Mouse (Mus musculus) liver, adult 2 months (tissue): ENCODE measurements at regions not wholly inside any gene's neighbourhood (a gene's known extent, or its start where the extent isn't known, plus 50 kb on each side); places are given as distances from the start of the nearest gene placed in this dataset.
A peak's percentile ranks its signal among the peaks of the same experiment; 100 is the strongest.
"Not testable (repeated sequence)": the region's sequence is repeated elsewhere in the genome, so short reads cannot be mapped to it uniquely, and the experiment has no call there.

Experiments
- DNase-seq: peaks from one replicate; pipeline ENCODE4 v3.0.0-alpha.2; 2011; ENCODE audit warnings: low read depth, low spot score; ENCODE audit errors: extremely low read depth
- H3K27ac ChIP-seq: fragments of 200-500 bp; replicated peaks from 2 replicates; pipeline ENCODE4 v1.5.1; 2012; ENCODE audit warnings: low read depth, mild to moderate bottlenecking, control low read depth, inconsistent platforms, low read length; ENCODE audit not compliant: insufficient read depth
- H3K27me3 ChIP-seq: fragments of 200-500 bp; 2 replicates; pipeline ENCODE4 v1.6.1; 2012; ENCODE audit warnings: mild to moderate bottlenecking, moderate library complexity, low read length, inconsistent platforms; ENCODE audit not compliant: control insufficient read depth, insufficient read depth
- H3K36me3 ChIP-seq: fragments of 200-500 bp; 2 replicates; pipeline ENCODE4 v1.6.1; 2012; ENCODE audit warnings: low read length, inconsistent platforms; ENCODE audit not compliant: control insufficient read depth, insufficient read depth
- H3K4me1 ChIP-seq: fragments of 200-500 bp; 2 replicates; pipeline ENCODE4 v1.6.1; 2011; ENCODE audit warnings: low read length; ENCODE audit not compliant: control insufficient read depth, insufficient read depth
- H3K4me3 ChIP-seq: fragments of 200-500 bp; 2 replicates; pipeline ENCODE4 v1.5.1; 2011; ENCODE audit warnings: low read depth, mild to moderate bottlenecking, control low read depth, low read length, moderate library complexity; ENCODE audit not compliant: insufficient read depth
- H3K79me2 ChIP-seq: fragments of 200-500 bp; 2 replicates; pipeline ENCODE4 v1.6.1; 2012; ENCODE audit warnings: inconsistent platforms, mild to moderate bottlenecking, low read length, moderate library complexity; ENCODE audit not compliant: control insufficient read depth, insufficient read depth
- H3K9ac ChIP-seq: fragments of 200-500 bp; 2 replicates; pipeline ENCODE4 v1.6.1; 2012; ENCODE audit warnings: low read depth, mild to moderate bottlenecking, control low read depth, inconsistent platforms, low read length
- CTCF ChIP-seq: fragments of 200-500 bp; IDR thresholded peaks from 2 replicates; pipeline ENCODE4 v1.5.1; 2011; ENCODE audit warnings: low read depth, low read length, control low read depth
- POLR2A ChIP-seq: fragments of 200-500 bp; IDR thresholded peaks from 2 replicates; pipeline ENCODE4 v1.6.1; 2011; ENCODE audit warnings: low read length, control low read depth; ENCODE audit not compliant: insufficient read depth; ENCODE audit errors: extremely low read depth
- WGBS: fragments of 180-500 bp; shearing (Covaris S2); methylation state at CpG from one replicate; pipeline ENCODE4 v1.1.7; 2018; 5-methylcytosine and 5-hydroxymethylcytosine counted together

DNA sequence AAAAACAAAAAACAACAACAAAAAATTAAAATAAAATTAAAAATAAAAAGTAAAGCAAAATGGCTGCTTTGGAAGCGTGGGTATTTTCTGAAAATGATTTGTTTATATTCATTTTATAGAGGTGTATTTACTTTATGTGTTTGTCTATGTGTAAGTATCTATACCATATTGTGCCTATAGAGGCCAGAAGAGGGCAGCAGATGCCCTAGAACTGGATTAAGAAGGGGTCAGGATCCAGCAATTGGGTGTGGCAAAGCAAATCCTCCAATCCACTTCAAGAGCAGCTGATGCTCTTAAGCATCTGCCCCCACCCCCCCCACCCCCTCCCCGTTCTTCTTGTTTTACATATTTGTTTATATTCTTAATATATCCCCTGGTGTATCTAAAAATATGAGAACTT lies 577.6 kb upstream of the Chrm3 start:
- H3K79me2 ChIP-seq = no peaks in the 10 kb centered on the region
- no peaks in the 10 kb centered on the region for H3K36me3 ChIP-seq
- 91% methylated on average over 2 of the region's 2 CpGs for WGBS
- H3K27me3 ChIP-seq = no peaks in the 10 kb centered on the region
- H3K4me3 ChIP-seq = no peak overlapping the region
- H3K9ac ChIP-seq = no peak overlapping the region
- no peaks in the 10 kb centered on the region for H3K4me1 ChIP-seq
- no peak for TF ChIP-seq CTCF
- TF ChIP-seq POLR2A = no peak
- no peak overlapping the region for H3K27ac ChIP-seq
- DNase-seq = no peak

DNA sequence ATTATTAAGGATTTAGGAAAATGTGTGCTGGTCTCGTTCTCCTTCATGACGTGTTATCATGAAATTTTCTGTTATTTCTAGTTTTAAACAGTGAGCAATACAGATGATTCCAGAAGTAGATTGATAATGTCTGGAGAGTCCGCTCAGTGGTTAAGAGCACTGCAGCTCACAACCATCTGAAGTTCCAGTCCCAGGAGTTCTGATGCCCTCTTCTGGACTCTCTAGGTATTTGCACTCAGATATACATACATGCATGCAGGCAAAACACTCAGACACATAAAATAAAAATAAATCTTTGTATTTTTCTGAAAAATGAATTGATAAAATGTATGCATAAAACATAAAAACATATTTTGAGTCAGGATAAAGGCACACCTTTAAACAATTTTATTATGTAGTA lies 570.1 kb upstream of the Chrm3 start:
- 93% methylated on average over 3 of the region's 3 CpGs for WGBS

DNA sequence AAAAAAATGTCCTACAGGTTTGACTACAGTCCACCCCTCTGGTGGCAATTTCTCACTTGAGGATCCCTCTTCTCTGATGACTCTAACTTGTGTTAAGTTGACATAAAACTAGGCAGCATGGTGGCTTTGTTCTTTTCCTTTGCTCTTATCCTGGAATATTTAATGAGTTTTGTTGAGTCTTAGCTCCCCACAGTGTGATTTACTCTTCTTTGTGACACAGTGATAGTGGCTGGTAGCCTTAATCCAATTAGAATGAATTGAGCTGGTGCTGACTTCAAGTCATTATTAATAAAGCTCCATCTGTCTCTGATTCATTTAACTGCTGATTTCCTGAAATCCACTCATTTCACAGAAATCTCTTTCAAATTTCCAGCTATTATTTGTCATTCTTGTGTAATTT lies 553.7 kb upstream of the Chrm3 start:
- H3K27ac ChIP-seq = no peak overlapping the region
- H3K4me1 ChIP-seq = no peaks in the 10 kb centered on the region

More for the DNA sequence above, 570.1 kb upstream of the Chrm3 start:
- Histone ChIP-seq H3K36me3 (no peaks in the 10 kb centered on the region), H3K9ac (no peak overlapping the region), H3K27ac (no peak overlapping the region), H3K4me3 (no peak overlapping the region), H3K27me3 (no peaks in the 10 kb centered on the region), H3K79me2 (no peaks in the 10 kb centered on the region), H3K4me1 (no peaks in the 10 kb centered on the region)
- TF ChIP-seq CTCF = no peak
- TF ChIP-seq POLR2A = no peak
- peak; percentile 19 for DNase-seq

DNA sequence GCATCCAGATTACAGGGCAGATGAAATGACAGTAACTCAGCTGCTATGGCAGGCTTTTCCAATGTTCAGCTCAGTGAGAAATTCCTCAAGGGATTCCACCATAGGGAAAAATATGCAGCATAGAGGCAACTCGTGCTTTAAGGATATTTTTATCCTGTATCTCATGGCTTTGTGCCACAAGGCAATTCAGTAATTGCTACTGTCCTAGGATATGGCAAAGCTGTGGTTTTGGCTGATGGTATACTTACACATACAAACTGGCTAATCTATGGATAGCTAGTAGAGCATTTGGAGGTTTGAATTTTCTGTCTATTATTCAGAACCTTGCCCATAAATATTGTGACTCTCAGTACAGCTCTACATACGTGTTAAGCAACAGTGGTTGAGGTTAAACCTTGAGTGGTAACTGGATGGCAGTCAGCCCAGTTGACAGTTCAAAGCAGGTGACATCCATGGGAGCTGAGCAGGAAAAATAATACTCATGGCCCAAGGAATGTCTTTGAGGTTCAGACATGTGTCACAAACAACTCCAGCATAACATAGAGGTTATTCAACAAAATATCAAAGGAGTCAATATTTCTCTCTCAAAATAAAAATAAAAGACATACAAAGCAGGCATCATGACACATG lies 548.6 kb upstream of the Chrm3 start:
- Histone ChIP-seq H3K9ac (no peak overlapping the region), H3K79me2 (no peaks in the 10 kb centered on the region), H3K4me3 (no peak overlapping the region), H3K27me3 (no peaks in the 10 kb centered on the region), H3K36me3 (no peaks in the 10 kb centered on the region), H3K4me1 (no peaks in the 10 kb centered on the region), H3K27ac (no peak overlapping the region)
- TF ChIP-seq CTCF (no peak), POLR2A (no peak)
- 25% methylated on average over 2 of the region's 2 CpGs for WGBS
- peak; percentile 5 for DNase-seq

More for the DNA sequence above, 553.7 kb upstream of the Chrm3 start:
- no peak overlapping the region for H3K9ac ChIP-seq
- no peaks in the 10 kb centered on the region for H3K79me2 ChIP-seq
- no peaks in the 10 kb centered on the region for H3K27me3 ChIP-seq
- DNase-seq = no peak
- H3K4me3 ChIP-seq = no peak overlapping the region
- TF ChIP-seq CTCF (no peak), POLR2A (no peak)
- no peaks in the 10 kb centered on the region for H3K36me3 ChIP-seq

DNA sequence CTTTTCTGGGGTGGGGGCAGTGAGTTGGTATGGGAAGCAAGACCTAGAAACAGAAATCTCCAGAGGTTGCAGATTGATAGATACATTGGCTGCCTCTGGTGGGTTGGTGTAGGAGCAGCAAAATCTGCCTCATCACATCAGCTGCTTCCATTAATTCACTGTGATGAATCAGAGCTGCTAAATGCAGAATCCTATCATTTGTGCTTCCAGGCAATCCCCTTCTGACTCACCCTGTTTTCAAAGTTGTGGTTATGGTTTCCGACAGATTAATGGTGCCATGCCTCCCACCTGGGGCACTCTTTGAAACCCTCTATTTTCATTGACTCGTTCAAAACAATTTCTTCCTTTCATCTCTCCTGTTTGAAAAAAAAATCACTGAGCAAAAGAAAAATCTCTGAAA lies 507.2 kb upstream of the Chrm3 start:
- 74% methylated on average over 2 of the region's 2 CpGs for WGBS
- TF ChIP-seq POLR2A (no peak), CTCF (no peak)
- H3K4me3 ChIP-seq = no peak overlapping the region

DNA sequence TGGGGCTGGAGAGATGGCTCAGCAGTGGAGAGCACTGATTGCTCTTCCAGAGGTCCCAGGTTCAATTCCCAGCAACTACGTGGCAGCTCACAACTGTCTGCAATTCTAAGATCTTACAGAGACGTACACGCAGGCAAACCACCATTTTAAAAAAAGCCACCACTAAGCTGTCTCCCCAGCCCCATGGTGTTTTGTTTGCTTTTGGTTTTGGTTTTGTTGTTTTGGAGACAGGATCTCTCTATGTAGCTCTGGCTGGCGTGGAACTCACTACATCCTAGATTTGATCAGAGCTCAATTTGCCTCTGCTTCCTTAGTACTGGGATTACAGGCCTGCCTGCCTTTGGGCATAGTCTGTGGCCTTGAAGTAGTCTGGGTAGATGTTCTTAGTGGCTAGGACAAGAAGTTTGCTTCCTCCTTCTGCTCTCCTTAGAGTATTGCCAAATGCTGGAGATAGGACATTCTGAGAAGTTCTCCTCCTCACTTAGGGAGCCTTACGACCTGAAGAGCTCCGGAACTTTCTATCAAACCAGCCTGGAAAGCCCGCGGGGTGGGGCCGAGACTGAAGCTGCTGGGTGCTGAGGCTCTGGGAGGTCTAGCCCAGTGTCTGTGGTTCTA lies 495.4 kb upstream of the Chrm3 start:
- not testable (repeated sequence) for H3K27ac ChIP-seq, H3K27me3 ChIP-seq, DNase-seq, H3K4me3 ChIP-seq, H3K79me2 ChIP-seq, H3K36me3 ChIP-seq, H3K4me1 ChIP-seq, H3K9ac ChIP-seq
- 89% methylated on average over 9 of the region's 9 CpGs for WGBS

More for the DNA sequence above, 507.2 kb upstream of the Chrm3 start:
- no peaks in the 10 kb centered on the region for H3K36me3 ChIP-seq
- H3K27ac ChIP-seq = no peak overlapping the region
- no peaks in the 10 kb centered on the region for H3K4me1 ChIP-seq
- no peaks in the 10 kb centered on the region for H3K79me2 ChIP-seq
- no peak overlapping the region for H3K9ac ChIP-seq
- DNase-seq = no peak
- no peaks in the 10 kb centered on the region for H3K27me3 ChIP-seq
